Mouse (Mus musculus) liver, adult 2 months (tissue): Measurements from ENCODE around the gene 2310039H08Rik.

Source experiments
- CTCF ChIP-seq: fragments of 200-500 bp; IDR thresholded peaks from 2 replicates; pipeline ENCODE4 v1.5.1; 2011; ENCODE audit warnings: low read depth, low read length, control low read depth
- POLR2A ChIP-seq: fragments of 200-500 bp; IDR thresholded peaks from 2 replicates; pipeline ENCODE4 v1.6.1; 2011; ENCODE audit warnings: low read length, control low read depth; ENCODE audit not compliant: insufficient read depth; ENCODE audit errors: extremely low read depth

DNA sequence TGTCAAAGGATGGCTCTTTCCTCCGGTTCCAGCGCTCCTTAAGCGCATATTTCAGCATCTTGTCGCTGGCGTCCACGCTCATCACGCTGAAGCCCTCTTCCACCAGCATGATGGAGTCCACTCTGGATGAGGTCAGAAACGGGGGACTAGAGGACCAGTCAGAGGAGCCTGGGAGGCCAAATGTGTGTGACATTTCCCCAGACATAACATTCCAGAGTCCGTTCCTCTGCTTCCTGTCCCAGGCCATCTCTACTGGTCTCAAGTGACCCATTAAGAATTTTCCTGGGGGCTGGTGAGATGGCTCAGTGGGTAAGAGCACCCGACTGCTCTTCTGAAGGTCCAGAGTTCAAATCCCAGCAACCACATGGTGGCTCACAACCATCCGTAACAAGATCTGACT lies 45.2 kb upstream of the 2310039H08Rik start:
- no peak for TF ChIP-seq CTCF
- TF ChIP-seq POLR2A, result peak; percentile 23; the same call in 1 of the 2 replicates
